Mouse (Mus musculus): Measurements from ENCODE around the gene Hibadh.

DNA sequence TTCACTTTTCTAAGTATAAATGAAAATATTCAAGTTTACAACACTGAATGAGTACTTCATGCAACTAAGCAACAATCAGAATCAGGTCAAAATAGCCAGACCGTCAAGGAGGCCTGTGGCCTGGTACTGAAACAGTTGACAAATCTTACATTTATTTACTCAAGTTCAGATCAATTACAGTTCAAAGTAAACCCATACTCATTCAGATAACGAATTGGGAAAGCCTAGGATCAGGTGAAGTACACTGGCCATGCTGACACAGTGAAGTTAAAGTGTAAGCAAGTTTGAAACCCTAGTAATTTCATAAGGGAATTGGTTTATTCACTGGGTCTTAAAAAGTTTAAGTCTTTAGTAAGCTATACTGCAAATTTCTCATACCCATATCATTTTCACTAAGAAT is 20.1 kb downstream of the Hibadh start:
- no peak for TF ChIP-seq CTCF (IDR thresholded peaks at IDR 0.05; ENCODE audit: insufficient read depth, low read length)
- no peak for TF ChIP-seq POLR2A (IDR thresholded peaks at IDR 0.05; ENCODE audit: borderline replicate concordance, extremely low read depth, low read depth, low read length)
